Mouse (Mus musculus): ENCODE measurements at regions not wholly inside any gene's neighbourhood (a gene's known extent, or its start where the extent isn't known, plus 50 kb on each side); places are given as distances from the start of the nearest gene placed in this dataset.

GRCm38 (mm10) chr7:74151590-74151989 is 138.1 kb upstream of the St8sia2 start:
- H3K4me3 ChIP-seq (ENCODE audit: control insufficient read depth in 1 of 2, insufficient read depth in 1 of 2, low read depth in 2 of 2, low read length in 2 of 2): no peak overlapping the region
- H3K79me2 ChIP-seq (ENCODE audit: control insufficient read depth, insufficient read depth, low read length, poor library complexity): no peaks in the 10 kb centered on the region
- no peak overlapping the region for H3K27ac ChIP-seq (ENCODE audit: control insufficient read depth, low read depth, low read length)
- no peaks in the 10 kb centered on the region for H3K36me3 ChIP-seq (ENCODE audit: control insufficient read depth in 1 of 2, insufficient read depth in 2 of 2, low read length in 2 of 2)
- no peaks in the 10 kb centered on the region for H3K9me3 ChIP-seq (replicated peaks; ENCODE audit: insufficient read depth, low read length)
- H3K27me3 ChIP-seq (ENCODE audit: control insufficient read depth in 1 of 2, insufficient read depth in 2 of 2, low read length in 2 of 2): no peaks in the 10 kb centered on the region
- TF ChIP-seq MAFK (IDR thresholded peaks at IDR 0.05; ENCODE audit: borderline replicate concordance, low read depth, low read length) (no peak), MAZ (IDR thresholded peaks at IDR 0.05; ENCODE audit: low read depth, low read length) (no peak)
- no peak for DNase-seq (ENCODE audit: low read depth, low spot score)
- H3K9ac ChIP-seq (ENCODE audit: control insufficient read depth, low read depth, low read length, poor library complexity, severe bottlenecking): no peak overlapping the region
- H3K4me1 ChIP-seq (ENCODE audit: control insufficient read depth in 1 of 2, insufficient read depth in 2 of 2, low read length in 2 of 2): no peaks in the 10 kb centered on the region

DNA sequence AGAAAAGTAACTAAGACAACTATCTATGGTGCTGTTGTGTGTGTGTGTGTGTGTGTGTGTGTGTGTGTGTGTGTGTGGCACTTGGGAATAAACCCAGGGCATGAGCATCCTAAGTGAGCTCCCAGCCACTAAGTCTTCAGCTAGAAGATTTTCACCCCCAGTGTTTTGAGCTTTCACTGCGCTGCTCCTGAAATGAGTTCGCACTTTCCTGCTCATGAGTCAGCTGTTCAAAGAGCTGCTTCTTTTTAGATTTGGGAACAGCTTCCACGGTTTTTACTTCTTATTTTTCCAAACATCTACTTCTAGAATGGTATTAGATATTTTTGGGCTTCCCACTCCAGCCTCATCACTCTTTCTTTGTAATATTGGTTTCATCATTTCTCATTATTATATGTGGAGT is 129.7 kb upstream of the St8sia2 start:
- H3K79me2 ChIP-seq (ENCODE audit: control insufficient read depth, insufficient read depth, low read length, poor library complexity): no peaks in the 10 kb centered on the region
- H3K27me3 ChIP-seq (ENCODE audit: control insufficient read depth in 1 of 2, insufficient read depth in 2 of 2, low read length in 2 of 2): no peaks in the 10 kb centered on the region
- no peaks in the 10 kb centered on the region for H3K9me3 ChIP-seq (replicated peaks; ENCODE audit: insufficient read depth, low read length)
- DNase-seq (ENCODE audit: low read depth, low spot score): no peak
- TF ChIP-seq USF2 (IDR thresholded peaks at IDR 0.05; ENCODE audit: borderline replicate concordance in 1 of 2, insufficient read depth in 1 of 2, low read depth in 1 of 2, low read length in 2 of 2) (no peak), ZNF384 (IDR thresholded peaks at IDR 0.05; ENCODE audit: low read depth, low read length) (no peak), E2F4 (IDR thresholded peaks at IDR 0.05; ENCODE audit: borderline replicate concordance, low read depth, low read length) (no peak), ETS1 (IDR thresholded peaks at IDR 0.05; ENCODE audit: low read depth, low read length) (no peak), ZKSCAN1 (IDR thresholded peaks at IDR 0.05; ENCODE audit: low read depth, low read length) (no peak), POLR2AphosphoS2 (IDR thresholded peaks at IDR 0.05; ENCODE audit: low read length) (no peak), HCFC1 (IDR thresholded peaks at IDR 0.05; ENCODE audit: low read depth, low read length) (no peak), USF1 (IDR thresholded peaks at IDR 0.05; ENCODE audit: low read depth, low read length) (no peak), MAFK (IDR thresholded peaks at IDR 0.05; ENCODE audit: borderline replicate concordance, low read depth, low read length) (no peak), MYC (IDR thresholded peaks at IDR 0.05; ENCODE audit: low read depth, low read length) (no peak), UBTF (IDR thresholded peaks at IDR 0.05; ENCODE audit: borderline replicate concordance, insufficient read depth, low read depth, low read length) (no peak), GATA1 (IDR thresholded peaks at IDR 0.05; ENCODE audit: low read depth, low read length) (no peak), ZC3H11A (IDR thresholded peaks at IDR 0.05; ENCODE audit: low read depth, low read length) (no peak), RCOR1 (IDR thresholded peaks at IDR 0.05; ENCODE audit: low read depth, low read length) (no peak), SMC3 (IDR thresholded peaks at IDR 0.05; ENCODE audit: low read depth, low read length) (no peak), MAX (IDR thresholded peaks at IDR 0.05; ENCODE audit: low read length) (no peak), NELFE (IDR thresholded peaks at IDR 0.05; ENCODE audit: low read depth, low read length) (no peak), ZMIZ1 (IDR thresholded peaks at IDR 0.05; ENCODE audit: low read depth, low read length) (no peak)
- no peak overlapping the region for H3K9ac ChIP-seq (ENCODE audit: control insufficient read depth, low read depth, low read length, poor library complexity, severe bottlenecking)
- no peak overlapping the region for H3K4me3 ChIP-seq (ENCODE audit: control insufficient read depth in 1 of 2, insufficient read depth in 1 of 2, low read depth in 2 of 2, low read length in 2 of 2)
- H3K4me1 ChIP-seq (ENCODE audit: control insufficient read depth in 1 of 2, insufficient read depth in 2 of 2, low read length in 2 of 2): no peaks in the 10 kb centered on the region
- H3K36me3 ChIP-seq (ENCODE audit: control insufficient read depth in 1 of 2, insufficient read depth in 2 of 2, low read length in 2 of 2): no peaks in the 10 kb centered on the region
- H3K27ac ChIP-seq (ENCODE audit: control insufficient read depth, low read depth, low read length): no peak overlapping the region
